Mouse (Mus musculus) adrenal gland, adult 8-10 months (tissue): ENCODE results near the gene Tet3. TPM values are rescaled to one million over a fixed set of nuclear protein-coding genes. Genes with fewer than 3 reads are reported as not detected.

Source experiments
- DNase-seq: peaks from one replicate; pipeline ENCODE4 v3.0.0; 2022
- total RNA-seq, 4 experiments: library from RNA; stranded (reverse); gene quantifications; 2 replicates each; pipeline ENCODE4 v1.2.4; 2022

Gene Tet3
- total RNA-seq, 4 experiments from 2014 or later: 24.3 to 40.5 (median 35.3) TPM

DNA sequence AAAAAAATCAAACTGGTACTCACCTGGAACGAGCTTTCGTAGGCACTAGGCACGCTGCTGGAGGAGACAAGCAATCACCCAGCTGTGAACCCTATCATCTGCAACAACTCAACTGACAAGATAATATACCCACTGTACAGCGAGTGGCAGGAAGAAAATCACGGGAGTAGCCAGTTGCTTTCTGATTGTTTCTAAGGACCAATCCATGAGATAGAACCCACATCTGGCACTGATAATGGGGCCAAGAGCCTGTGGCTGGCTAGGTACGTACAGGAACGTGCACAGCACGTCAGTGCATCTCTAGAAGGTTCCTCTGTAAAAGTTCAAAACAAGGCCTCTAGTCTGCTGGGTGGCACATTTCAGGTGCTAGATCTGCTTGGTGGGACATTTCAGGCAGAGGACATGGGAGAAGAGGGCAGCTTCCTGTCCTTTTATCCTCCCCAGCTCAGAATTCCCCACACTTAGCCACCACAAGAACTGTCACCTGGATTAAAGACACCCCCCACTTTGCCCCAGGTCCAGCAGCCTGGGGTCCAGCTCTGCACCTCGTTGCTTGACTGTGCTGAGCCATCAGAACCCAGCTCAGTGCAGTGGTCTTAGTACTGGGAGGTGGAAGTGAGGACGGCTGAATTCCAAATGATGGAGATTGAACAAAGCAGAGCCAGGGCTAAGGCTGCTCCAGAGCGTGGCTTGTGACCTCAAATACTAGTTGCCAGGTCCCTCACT is 97.2 kb downstream of the Tet3 start:
- no peak for DNase-seq

GRCm38 (mm10) chr6:83357436-83357835 is 101.4 kb downstream of the Tet3 start:
- no peak for DNase-seq

DNA sequence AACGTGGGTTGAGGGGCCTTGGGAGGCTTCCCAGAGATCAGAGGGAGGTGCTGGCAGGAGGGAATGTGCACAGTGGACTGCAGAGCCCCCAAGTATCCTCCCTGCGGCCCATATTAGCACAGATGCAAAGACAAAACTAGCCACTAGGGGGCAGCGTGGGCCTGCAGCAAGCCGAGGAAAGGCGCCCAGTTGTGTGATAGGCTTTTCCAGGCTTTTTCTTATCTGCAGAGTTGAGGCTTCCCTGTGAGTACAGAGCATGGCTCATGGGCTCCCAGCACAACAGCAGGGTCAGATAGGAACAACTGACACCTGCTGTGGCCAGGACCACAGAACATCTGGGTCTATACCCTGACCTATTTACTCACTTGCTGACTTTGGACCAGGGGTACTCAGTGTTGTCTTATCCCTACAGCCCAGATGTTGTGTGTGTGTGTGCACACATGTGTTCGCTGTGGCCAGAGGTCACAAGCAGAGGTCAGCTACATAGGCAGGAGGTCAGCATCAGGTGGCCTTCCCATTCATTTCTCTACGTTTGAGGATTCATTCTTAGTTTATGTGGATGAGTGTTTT is 102.2 kb downstream of the Tet3 start:
- DNase-seq: peak; percentile 61

DNA sequence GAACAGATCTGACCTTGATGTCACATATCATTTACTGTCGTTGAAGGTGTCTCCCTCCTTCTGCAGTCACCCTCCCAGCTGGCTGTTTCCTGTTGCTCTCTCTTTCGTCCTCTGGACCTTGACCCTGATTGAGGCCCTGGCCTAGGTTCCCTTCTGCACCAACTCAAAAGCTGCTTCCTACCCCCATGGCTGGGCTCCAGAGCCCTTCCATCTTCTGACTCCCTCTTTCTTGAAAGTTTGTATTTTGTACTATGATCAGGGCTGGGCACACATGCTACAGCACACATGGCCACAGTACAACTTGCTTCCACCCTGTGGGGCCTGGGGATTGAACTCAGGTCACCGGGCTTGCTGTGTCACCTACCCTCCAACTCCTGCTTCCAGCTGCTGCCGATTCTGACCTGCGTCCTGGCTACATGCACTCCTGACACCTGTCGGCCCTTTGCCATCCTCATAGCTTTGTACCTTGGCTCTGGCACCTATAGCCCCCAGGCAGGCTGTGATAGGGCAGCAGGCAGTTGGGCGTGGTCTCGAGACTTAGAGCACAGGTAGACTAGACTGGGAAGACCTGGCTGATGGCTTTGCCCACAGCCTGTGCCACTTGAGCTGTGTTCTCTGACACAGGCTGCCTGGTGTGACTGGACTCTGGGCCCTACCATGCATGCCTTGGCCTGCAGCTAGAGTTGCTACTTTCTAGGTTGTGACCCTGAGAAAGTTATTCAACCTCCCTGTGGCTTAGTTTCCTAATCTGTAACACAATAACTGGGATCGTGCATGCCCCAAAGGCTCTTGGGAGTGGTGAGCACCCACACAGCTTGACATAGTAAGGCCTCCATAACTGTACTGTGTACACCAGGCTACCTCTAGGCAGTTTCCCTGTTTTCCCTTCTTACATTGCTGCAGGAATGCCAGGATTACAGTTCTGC is 103.8 kb downstream of the Tet3 start:
- no peak for DNase-seq

DNA sequence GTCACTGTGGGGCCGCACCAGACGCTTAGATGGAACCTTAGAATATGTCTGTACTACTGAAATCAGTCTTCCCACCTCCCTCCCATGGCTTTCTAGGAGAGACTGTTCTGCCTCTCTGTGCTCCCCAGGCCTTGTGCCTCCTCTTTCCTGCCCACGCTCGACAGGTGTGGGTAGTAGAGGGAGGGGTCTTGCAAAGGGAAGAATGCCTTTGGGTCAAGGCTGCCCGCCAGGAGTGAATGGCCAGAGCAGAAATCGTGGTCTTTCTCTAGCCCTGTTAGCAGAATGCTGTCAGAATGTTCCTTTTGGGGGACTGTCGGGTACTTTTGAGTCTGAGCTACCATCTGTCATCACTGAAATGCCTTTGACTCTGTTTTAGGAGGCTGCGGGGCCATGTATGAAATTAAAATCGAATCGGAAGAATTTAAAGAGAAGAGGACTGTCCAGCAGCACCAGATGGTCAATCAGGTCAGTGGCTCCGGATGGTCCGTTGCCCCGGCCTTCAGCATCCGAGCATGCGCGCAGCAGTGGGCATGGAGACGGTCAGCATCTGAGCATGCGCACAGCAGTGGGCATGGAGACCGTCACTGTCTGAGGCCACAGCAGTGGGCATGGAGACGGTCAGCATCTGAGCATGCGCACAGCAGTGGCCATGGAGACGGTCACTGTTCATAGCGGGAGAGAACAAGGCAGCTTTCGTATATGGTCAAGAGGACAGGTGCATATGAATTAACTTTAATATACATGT is 106.0 kb downstream of the Tet3 start:
- DNase-seq: no peak

DNA sequence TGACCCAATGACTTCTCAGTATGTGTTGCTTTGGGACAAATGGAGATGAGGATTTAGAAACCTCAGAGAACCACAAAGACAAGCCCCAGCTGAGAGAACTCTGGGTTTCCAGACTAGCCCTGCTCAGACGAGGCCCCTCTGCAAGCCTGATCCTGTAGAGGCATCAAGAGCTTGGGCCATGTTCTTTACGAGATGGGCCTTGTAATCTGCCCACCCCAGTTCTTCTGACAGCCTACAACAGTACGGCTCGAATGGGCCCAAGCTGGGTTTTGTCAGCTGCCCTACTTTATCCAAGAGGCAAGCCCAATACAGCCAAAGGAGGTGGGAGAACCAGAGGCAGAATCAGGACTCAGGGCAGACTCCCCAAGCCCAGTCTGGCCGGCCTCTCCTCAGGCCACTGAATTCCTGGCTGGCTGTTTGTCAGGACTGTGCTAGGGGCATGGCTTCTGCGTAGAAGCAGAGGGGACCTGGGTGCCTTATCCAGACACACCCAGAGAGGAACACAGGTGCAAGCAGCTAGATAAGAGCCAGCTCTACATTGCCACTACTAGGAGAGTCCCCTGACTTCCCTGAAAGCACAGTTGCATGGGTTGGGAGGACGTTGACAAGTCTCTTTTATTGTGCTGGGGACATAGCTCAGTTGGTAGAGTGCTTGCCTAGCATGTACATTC is 107.3 kb downstream of the Tet3 start:
- DNase-seq: no peak

- DNase-seq: no peak
Observed at GRCm38 (mm10) chr6:83350851-83351405, 108.0 kb downstream of the Tet3 start.

- DNase-seq: no peak
Observed at GRCm38 (mm10) chr6:83350172-83350571, 108.7 kb downstream of the Tet3 start.

- peak; percentile 77 for DNase-seq
Observed at GRCm38 (mm10) chr6:83349274-83349958, 109.5 kb downstream of the Tet3 start.

GRCm38 (mm10) chr6:83348873-83349272 is 110.0 kb downstream of the Tet3 start, which contains the start of gene Bola3:
Bola3 (plus strand) TSS chr6:83349147.
- no peak for DNase-seq

DNA sequence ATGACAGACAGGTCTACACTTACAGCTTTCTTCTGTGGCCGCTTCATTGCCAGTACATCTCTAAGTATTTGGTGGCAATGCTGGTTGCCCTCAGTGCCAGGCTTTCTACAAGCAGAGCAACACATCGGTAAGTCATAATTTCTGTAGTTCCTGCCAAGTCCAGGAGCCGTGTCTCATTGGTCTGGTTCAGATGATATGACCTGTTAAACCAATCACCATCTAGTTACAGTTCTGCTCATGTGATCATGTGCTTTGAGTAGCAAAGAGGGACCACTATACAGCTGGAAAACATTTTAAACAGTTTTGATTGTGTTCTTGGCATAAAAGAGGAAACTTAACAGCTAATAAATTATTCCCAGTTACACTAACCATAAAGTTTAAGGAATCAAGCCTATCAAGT is 111.0 kb downstream of the Tet3 start:
- DNase-seq: no peak

- DNase-seq: peak; percentile 68
Observed at GRCm38 (mm10) chr6:83345285-83345684, 113.6 kb downstream of the Tet3 start.

DNA sequence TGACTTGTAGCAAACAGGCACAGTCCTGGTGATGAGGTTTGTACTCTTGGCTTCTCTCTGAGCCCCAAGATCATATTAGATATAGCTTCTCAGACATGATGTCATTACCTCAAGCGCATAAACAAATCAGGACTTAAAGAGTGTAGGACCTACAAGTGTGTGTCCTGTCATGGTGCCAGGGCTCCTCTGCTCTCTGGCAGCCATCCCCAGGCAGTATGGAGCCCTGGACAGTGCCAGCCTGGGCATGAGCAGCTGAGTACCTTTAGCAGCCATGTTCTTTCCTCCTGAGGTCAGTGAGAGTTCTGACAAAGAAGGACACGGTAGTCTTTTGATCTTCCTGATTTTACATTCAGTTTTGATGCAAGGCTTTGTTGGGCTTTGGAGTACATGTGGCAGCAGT is 115.9 kb downstream of the Tet3 start:
- DNase-seq: no peak

- no peak for DNase-seq
Observed at GRCm38 (mm10) chr6:83341387-83341786, 117.5 kb downstream of the Tet3 start.

- no peak for DNase-seq
Observed at GRCm38 (mm10) chr6:83327591-83328190, 131.2 kb downstream of the Tet3 start.

- DNase-seq: no peak
Observed at GRCm38 (mm10) chr6:83326761-83327160, 132.1 kb downstream of the Tet3 start.

- no peak for DNase-seq
Observed at GRCm38 (mm10) chr6:83326394-83326736, 132.5 kb downstream of the Tet3 start.

- peak; percentile 92 for DNase-seq
Observed at GRCm38 (mm10) chr6:83325525-83326393, 133.1 kb downstream of the Tet3 start, which contains the start of the genes Mthfd2 and Mob1a. Mthfd2 (minus strand) TSS chr6:83325908. Mob1a (plus strand) TSS chr6:83326016.

DNA sequence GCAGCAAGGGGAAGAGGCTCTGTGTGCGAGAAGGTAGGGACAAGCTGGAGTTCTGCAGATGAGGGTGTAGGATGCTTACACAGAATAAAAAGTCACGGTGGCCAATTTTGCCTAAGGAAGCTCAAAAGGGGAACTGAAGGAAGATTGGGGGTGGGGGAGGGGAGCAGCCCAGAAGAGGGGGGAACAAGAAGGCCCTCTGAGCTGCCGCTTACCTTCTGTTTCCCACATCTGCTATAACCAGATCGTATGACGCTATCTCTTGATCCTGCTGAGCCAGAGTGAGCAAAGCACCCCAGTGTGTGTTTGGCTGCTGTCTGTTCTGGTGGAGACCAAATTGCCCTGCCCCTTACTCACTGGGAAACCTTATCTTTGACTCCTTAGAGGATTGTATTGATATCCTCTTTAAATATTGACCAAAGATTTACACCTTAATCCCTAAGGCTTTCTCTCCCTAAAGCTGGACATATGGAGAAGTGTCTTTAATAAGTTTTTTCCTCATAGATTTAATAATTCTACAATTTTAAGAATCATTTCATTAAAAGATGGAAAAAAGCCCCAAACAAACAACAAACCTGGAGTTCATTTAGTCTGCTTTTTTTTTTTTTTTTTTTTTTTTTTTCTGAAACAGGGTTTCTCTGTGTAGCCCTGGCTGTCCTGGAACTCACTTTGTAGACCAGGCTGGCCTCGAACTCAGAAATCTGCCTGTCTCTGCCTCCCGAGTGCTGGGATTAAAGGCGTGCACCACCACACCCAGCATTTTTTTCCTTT is 135.0 kb downstream of the Tet3 start:
- no peak for DNase-seq
